25 mouse cellular contexts compared by ENCODE assay signal in genomic region chr11:63883385-63883784, GRCm38 (mm10).
"Had no signal": no experiment of that assay in that cellular context is flagged by ENCODE, and none has a peak within 500 bp of the region (broad histone marks: within the 10 kb centered on the region; RNA-seq: fewer than 3 reads in every experiment).

No protein-coding gene starts in this region.

- H3K9ac ChIP-seq: forebrain, postnatal 0 days; hindbrain, embryonic 12.5 days; hindbrain, embryonic 15.5 days; kidney, embryonic 15.5 days; limb, embryonic 13.5 days; limb, embryonic 15.5 days had no signal

- H3K9me3 ChIP-seq: hindbrain, embryonic 10.5 days; hindbrain, embryonic 12.5 days; hindbrain, embryonic 15.5 days; kidney, embryonic 15.5 days; limb, embryonic 13.5 days; limb, embryonic 15.5 days had no signal

- DNase-seq: forebrain, postnatal 0 days; gastrocnemius, postnatal 14 days; gastrocnemius, postnatal 36 days; heart, adult 11 months; heart, adult 2 months; heart, postnatal 10 days; heart, postnatal 4 days; kidney, adult 11 months; kidney, adult 2 months; kidney, adult 9 months; kidney, postnatal 14 days; kidney, postnatal 36 days; layer of hippocampus, adult 9-11 months; layer of hippocampus, postnatal 36 days; left cerebral cortex, postnatal 4 days had no signal

- ATAC-seq: forebrain, postnatal 0 days; hindbrain, postnatal 0 days; intestine, embryonic 16.5 days had no signal

- H3K4me1 ChIP-seq: hindbrain, embryonic 15.5 days had no signal

- H3K27me3 ChIP-seq: hindbrain, embryonic 15.5 days; limb, embryonic 15.5 days had no signal

- H3K27ac ChIP-seq: heart, adult 2 months; hindbrain, embryonic 10.5 days; hindbrain, embryonic 12.5 days; hindbrain, embryonic 15.5 days; hindbrain, postnatal 0 days; kidney, embryonic 15.5 days; kidney, postnatal 0 days; limb, embryonic 13.5 days; limb, embryonic 15.5 days had no signal

- H3K4me2 ChIP-seq: heart, embryonic 11.5 days; hindbrain, embryonic 12.5 days; hindbrain, embryonic 15.5 days; kidney, embryonic 15.5 days; limb, embryonic 13.5 days; limb, embryonic 15.5 days had no signal

- H3K36me3 ChIP-seq: hindbrain, embryonic 12.5 days; hindbrain, embryonic 15.5 days; limb, embryonic 15.5 days had no signal

- H3K4me3 ChIP-seq: heart, adult 2 months; hindbrain, embryonic 10.5 days; hindbrain, embryonic 12.5 days; hindbrain, embryonic 15.5 days; kidney, embryonic 15.5 days; limb, embryonic 13.5 days; limb, embryonic 15.5 days had no signal
